Mouse (Mus musculus): Measurements from ENCODE around the gene Cyp4f39.
A peak's percentile ranks its signal among the peaks of the same experiment; 100 is the strongest.
"Not testable (repeated sequence)": the region's sequence is repeated elsewhere in the genome, so short reads cannot be mapped to it uniquely, and the experiment has no call there.

Gene Cyp4f39

DNA sequence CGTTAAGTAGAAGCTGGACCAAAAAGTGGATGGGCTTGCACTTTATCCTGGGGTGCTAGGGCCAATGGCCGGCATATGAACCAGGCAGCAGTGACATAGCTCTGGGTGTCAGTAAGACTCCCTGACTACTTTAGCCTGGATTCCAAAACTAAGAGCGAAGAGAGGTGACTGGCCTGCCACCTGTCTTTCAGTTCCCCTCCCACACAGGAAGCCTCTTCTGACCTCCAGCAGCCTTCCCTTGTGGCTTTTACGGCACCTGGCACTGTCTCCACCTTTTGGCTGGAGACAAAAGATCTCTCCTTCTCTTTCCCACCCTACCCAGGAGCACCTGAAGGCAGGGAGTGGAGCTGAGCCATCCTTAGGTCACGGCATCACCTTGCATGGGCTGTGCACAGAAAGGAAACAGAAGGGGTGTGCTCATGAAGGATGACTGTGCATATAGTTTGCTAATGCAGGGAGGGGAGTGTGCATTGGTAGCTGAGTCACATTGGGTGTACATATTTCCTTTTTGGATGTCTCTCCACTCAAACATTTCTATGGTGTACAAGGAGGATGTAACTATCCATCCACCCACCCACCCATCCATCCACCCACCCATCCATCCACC, 22.5 kb downstream of the Cyp4f39 start:
- DNase-seq: no peak

DNA sequence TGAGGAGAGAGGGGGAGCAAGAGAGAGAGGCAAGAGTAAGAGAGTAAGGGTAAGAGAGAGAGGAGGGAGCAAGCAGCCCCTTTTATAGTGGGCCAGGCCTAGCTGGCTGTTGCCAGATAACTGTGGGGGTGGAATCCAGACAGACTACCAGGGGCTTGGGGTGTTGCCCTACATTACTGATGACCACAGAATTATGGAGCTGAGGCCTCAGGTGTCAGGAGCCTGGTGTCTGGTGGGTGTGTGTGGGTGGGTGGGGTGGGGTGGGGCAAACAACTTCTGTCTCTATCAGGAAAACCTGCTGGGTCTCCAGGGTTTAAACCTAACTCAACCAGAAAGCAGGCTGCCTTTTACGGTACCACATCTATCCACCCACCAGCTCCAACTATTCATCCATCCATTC, 24.7 kb downstream of the Cyp4f39 start:
- no peak for DNase-seq

DNA sequence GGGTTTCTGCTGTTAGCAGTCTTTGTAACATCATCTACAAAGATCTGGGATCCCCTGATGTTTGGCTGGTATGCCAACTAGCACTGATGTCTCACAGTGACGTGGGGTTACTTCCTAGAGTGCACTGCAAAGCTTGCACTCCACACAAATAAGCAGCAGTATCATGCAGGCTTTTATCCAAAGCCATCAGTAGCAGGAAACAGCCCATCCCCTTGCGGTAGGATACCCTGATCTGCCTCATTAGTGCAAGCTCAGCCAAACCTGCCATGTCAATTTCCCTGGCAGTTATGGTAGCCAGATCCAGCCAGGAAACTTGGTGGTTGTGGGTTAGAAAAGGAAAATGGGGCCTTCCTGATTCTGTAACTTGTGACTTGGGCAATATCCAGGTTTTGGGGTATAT, 26.2 kb downstream of the Cyp4f39 start:
- DNase-seq: no peak

DNA sequence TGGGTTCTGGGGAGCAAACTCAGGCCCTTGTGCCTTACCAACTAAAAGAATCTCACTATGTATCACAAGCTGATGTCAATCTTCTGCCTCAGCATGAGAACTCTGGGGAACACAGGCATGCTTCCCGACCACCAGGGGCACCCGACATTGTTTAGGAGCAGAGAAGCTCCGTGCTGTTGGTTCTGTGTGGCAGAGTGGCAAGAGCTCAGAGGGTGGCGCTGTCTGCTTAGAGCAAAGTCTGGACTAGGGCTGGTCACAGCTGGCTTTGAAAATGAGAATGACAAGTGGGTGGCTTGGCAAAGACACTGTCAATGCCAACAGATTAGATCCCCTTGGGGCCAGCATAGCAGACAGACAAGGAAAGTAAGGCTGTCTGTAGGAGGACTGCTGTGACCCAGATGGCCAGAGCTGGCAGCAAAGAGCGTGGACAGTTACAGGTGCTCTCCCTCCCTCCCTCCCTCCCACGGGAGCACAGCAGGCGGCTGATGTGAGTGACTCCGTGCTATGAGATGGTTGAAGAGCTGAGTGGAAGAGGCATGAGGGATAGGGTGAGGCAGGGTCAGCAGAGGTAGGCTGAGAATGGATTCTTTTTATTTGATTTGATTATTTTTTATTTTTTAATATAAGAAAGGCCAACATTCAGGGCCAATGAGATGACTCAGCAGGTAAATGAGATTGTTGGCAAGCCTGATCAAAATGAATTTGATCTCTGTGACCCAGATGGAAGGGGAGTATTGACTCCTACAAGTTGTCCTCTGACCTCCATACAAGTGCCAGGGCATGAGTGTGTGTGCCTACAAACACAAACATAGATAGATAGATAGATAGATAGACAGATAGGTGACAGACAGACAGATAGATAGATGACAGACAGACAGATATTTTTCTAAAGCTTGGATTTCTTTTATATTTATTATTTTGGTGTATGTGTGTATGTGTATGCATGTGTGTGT, 27.3 kb downstream of the Cyp4f39 start:
- DNase-seq: peak; percentile 15

DNA sequence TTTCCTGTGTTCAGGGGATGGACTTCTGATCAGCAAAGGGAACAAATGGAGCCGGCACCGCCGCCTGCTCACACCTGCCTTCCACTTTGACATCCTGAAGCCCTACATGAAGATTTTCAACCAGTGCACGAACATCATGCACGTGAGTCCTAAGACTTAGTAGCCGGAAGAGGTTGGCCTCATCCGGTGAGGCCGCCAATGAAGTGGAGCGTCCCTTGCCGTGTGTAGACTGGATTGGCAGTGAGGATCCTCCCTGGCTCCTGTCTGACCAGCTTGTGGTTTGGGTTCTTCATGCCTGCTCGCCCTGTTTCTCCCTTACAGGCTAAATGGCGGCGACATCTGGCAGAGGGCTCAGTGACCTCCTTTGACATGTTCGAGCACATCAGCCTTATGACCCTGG, 29.2 kb downstream of the Cyp4f39 start:
- no peak for DNase-seq

DNA sequence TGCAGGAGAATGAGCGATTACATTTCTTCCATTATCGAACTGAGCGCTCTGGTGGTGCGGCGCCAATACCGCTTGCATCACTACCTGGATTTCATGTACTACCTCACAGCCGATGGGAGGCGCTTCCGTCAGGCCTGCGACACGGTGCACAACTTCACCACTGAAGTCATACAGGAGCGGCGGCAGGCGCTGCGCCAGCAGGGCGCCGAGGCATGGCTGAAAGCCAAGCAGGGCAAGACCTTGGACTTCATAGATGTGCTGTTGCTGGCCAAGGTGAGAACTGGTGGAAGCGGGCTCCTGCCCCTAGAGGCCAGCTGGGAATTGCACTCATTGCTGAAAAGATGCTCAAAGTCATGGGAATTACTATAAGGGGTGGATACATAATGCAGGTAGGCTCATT, 30.7 kb downstream of the Cyp4f39 start:
- DNase-seq: peak; percentile 95

DNA sequence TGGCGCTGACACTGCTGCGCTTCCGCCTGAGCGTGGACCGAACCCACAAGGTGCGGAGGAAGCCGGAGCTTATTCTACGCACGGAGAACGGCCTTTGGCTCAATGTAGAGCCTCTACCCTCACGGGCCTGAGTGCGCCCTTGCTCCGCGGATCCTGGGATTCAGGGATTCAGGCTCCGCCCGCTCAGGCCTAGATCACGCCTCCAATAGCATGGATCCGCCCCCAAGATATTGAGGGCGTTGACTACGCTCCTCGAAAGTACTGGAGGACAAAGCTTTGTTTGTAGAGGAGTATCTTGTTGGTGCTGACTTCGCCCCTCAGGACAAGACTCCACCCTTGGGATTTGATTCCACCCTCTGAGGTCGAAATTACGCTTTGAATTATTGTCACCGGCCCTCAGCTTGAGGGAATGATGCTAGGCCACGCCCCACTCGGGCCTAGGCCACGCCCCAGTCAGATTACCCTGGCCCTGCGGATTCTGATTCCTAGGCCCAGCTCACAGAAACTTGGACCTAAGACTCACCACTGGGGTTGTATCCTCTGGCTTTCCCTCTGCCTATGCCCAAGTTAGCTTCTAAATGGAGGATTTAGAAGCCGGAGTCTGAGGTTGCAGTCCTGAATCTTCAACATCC, 39.9 kb downstream of the Cyp4f39 start:
- DNase-seq: peak; percentile 41

DNA sequence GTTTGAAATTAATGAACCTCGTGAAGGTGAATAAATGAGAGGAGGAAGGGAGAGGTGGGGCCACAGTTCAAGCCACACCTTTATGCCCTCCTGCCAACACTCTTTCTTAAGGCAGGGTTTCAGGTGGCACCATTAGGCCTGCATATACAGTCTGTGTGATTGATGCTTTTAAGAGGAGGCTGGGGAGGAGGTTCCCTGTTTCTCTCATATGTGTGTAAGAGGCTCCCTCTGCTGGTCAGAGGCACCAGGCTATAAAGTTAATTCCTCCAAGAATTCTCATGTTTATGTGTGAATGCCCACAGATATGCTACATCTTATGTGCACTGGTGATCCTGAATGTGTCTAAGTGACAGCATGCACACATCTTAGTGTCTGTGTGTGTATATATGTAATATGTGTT, 42.1 kb downstream of the Cyp4f39 start:
- peak; percentile 78 for DNase-seq

DNA sequence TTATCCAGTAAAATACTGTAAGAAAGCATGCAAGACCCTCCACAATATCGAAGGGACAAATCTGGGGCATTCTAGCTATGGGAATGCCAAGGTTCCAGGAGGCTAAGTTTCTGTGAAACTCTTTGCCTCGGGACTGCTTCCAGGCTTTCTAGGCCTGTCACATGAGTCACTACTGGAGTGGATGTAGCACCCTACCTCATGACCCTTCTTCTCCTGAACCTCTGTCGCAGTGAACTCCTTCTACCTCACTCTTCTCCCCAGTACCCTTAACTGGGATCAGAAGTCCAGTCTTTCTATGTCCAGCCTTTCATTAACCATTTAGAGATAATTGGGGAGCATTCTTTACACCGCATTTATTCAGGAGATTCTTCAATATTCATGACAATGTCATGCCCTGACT, 48.0 kb downstream of the Cyp4f39 start:
- DNase-seq: not testable (repeated sequence)

DNA sequence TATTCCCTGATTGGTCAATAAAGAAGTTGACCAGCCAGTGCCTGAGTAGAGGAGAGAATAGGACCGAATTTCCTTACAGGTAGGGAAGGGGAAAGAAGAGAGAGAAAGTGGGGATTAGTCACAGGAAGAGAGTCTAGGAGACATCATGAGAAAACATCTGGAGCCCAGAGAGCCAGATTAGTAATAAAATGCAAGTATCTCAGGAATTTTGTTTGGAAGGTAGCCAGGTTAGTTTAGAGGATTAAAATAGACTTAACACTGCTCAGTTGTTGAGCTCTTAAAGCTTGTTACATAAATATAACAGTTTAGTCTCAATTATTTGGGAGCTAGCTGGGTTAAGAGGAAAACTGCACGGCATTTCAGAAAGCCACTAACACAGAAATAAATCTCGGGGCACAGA, 48.5 kb downstream of the Cyp4f39 start:
- DNase-seq: no peak

DNA sequence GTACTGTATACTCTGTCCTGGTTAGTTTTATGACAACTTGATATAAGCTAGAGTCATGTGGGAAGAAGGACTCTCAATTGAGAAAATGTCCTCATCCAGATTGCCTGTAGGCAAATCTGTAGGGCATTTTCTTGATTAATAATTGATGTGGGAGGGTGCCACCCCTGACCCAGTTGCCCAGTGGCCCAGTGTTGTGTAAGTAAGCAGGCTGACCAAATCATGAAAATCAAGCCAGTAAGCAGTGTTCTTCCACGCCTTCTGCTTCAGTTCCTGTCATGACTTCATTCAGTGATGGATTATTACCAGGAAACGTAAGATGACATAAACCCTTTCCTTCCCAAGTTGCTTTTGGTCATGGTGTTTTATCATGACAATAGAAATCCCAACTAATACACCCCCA, 50.6 kb downstream of the Cyp4f39 start:
- DNase-seq: peak; percentile 31

DNA sequence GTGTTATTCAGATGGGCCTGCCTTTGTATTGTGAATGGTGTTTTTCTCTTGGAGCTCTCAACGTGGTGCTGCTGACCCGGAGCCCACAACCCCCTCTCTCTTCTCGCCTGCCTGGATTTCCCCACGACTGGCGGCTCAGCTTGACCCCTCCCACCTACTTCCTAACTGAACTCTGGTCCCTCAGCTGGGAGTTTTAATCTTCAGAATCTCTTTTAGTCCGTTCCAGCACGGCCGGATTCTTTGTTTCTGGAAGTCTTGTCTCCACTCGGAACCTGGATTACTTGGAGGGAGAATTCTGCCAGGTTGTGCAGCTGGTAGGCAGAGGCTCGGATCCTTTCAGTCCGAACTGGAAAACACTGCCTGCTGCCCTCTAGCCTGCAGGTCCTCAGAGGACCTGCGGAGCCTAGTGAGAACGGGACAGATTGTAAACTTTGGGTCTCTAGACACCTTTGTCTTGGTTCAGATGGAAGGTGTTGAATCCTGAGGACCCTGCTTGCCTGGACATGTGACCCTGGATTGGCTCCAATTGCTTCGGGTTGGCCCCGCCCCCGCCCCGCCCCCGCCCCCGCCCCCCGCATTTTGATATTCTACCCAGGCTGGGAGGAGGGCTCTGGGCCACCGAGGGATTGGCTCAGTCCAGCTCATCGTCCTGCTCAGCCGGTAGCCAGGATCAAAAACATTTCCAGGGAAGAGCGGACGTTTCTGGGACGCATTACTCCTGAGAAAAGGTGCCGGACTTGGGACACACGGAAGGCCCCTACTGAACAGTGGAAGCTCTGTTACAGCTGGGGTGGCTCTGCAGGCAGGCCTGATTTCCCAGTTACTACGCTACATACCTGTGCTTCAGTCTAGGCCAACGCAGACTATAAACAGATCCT, 53.6 kb downstream of the Cyp4f39 start, which contains the start of gene Cyp4f17:
TSS of gene Cyp4f17 (plus strand) at position 200 of the 878 bp plus-strand sequence.
- DNase-seq: peak; percentile 73

DNA sequence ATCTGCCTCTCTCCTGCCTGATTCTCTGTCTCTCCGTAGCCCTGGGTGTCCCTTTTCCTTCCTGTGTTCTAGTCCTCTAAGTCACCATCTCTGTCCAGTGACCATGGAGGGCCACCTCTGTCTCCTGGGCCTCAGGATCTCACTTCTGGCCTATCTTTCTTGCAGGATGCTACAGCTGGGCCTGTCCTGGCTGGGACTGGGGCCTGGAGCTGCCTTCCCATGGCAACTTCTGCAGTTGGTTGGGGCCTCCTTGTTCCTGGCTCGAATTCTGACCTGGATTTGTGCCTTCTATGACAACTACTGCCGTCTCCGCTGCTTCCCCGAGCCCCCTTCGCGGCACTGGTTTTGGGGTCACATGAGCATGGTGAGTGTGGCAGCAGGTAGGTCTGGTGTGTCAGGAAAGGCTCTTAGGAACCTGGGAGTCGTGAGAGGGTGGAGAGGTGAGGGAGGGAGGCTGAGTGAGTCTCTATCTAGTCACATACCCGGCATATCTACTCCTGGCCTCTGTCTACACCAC, 54.3 kb downstream of the Cyp4f39 start:
- no peak for DNase-seq

DNA sequence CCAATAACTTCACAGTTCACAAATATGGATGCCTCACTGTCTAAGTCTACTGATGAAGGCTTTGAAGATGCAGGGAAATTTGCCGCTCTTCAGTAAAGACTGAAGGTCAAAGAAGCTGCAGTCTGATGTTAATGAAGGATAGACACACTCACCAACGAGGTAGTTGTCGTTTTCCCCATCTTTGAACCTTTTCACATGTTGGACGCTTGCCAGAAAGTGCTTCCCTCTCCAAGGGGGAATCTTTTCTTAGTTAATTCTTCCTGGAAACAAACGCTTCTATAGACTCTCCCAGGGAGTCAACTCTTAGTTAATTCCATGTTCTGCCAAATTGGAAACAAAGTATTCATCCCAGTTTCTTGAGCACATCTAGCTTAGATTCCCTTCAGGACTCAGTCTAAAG, 63.6 kb downstream of the Cyp4f39 start:
- no peak for DNase-seq

DNA sequence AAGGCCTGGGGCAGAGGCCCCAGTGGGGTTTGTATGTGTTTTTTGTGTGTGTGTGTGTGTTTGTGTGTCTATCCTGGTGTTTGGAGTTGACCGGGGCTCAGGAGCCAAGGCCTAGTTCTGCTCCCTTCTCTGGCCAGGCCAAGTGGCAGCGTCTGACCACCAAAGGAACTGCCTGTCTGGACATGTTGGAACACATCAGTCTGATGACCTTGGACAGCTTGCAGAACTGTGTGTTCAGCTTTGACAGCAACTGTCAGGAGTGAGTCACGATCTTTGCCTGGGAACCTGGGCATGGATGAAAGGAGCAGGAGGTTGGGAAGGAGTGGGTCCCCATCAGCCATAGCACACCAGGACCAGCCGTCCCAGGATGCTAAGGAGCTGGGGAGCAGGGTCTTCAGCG, 69.5 kb downstream of the Cyp4f39 start:
- no peak for DNase-seq

DNA sequence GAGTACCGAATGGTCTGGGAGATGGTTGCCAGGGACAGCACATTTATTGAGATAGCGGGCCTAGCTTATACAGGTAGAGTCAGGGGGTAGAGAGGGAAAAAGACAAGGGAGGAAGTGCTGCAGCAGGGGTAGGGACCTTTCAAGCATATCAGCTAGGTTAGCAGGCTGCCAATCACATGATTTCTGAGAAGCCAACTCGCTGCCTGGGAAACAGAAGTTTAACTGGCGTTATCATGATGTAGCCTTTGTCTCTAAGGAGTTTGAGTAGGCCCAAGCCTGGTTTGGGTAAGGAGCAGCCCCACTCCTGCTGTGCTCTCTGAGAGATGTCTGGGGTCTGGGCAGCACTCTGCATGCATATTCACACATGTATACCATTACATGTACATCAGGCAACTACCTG, 69.9 kb downstream of the Cyp4f39 start:
- no peak for DNase-seq

DNA sequence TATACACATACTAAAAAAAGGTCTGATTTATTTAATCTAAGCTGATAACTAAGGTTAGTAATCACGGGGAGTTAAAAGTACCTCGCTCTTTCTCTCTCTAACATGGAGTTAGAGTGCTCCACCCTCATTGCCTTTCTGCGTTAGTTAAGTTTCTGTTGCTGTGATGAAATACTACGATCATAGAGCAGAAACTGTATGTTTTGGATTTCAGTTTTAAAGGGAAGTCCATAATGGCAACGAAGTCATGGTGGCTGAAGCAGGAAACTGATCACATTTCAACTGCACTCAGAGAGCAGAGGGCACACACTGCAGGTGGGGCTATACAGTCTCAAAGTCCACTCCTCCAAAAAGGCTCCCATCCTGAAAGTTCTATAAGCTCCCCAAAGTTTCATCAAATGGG, 70.3 kb downstream of the Cyp4f39 start:
- DNase-seq: no peak

DNA sequence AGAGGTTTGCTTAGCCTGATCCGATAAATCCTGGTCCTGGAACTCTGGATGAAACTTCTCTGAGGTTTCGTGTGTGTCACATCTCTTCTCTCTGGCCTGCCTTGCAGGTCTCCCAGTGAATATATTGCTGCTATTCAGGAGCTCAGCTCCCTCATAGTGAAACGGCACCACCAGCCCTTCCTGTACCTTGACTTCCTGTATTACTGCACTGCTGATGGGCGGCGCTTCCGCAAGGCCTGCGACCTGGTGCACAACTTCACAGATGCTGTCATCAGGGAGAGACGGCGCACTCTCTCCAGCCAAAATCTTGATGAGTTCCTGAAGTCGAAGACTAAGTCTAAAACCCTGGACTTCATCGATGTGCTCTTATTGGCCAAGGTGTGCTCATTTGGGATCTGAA, 71.4 kb downstream of the Cyp4f39 start:
- no peak for DNase-seq

DNA sequence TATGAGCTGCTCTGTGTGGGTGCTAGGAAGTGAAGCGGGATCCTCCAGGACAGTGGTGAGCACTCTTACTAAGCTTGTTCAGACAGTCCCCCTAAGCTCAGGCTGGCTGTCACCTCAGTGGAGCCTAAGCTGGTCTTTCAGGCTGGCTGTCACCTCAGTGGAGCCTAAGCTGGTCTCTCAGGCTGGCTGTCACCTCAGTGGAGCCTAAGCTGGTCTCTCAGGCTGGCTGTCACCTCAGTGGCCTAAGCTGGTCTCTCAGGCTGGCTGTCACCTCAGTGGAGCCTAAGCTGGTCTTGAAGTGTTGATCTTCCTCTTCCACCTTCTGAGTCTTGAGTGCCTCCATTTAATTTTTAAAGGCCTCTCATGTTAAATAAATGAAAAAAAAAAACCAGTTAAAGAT, 73.8 kb downstream of the Cyp4f39 start:
- not testable (repeated sequence) for DNase-seq

DNA sequence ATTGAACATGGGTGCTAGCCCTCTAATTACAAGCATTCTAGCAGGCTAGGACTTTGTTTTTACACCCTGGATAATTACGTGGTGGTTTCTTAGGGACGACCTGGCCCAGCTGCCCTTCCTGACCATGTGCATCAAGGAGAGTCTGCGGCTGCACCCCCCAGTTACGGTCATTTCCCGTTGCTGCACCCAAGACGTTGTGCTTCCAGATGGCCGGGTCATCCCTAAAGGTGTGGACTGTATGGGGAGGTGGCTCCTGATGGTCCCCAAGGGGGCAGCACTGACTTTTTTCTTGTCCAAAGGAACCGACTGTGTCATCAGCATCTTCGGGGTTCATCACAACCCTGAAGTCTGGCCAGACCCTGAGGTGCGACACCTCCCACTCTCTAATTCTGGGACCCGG, 75.2 kb downstream of the Cyp4f39 start:
- no peak for DNase-seq

DNA sequence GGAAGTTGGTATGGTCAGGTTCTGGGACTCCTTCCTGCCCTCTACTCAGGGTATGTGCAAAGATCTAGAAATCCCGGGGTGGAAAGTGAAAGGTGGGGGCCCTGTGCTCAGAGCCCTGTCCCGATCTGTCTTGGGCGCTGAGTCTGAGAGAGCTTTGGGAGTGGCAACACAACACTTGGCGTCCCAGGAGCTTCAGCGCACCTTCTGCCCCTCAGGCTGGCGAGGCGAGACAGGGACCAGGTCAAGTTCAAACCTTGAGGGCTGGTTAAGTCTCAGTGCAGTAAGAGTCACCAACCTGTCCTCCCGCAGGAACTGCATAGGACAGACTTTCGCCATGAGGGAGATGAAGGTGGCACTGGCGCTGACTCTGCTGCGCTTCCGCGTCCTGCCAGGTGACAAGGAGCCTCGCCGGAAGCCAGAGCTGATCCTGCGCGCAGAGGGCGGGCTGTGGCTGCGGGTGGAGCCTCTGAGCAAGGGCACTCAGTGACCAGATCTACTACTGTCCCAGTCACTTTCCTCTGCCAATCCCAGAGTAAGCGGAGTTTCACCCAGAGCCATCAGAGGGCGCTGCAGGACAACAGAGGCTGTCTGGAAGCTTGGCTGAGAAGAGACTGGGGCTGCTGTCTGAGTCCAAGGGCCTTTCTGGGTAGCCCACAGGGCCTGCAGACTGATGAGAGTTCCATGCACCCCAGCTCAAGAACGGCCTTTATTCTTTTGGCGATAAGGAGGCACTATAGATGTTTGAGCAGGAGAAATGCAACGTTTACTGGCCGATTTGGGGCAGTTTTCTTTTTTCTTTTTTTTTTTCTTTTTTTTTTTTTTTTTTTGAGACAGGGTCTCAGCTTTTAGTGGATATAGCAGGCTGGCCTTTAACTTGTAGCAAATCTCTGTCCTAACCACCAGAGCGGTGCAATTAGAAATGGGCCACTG, 76.2 kb downstream of the Cyp4f39 start:
- DNase-seq: peak; percentile 89
